Mouse (Mus musculus): ENCODE data around the gene Sult1a1.

The Sult1a1 gene

DNA sequence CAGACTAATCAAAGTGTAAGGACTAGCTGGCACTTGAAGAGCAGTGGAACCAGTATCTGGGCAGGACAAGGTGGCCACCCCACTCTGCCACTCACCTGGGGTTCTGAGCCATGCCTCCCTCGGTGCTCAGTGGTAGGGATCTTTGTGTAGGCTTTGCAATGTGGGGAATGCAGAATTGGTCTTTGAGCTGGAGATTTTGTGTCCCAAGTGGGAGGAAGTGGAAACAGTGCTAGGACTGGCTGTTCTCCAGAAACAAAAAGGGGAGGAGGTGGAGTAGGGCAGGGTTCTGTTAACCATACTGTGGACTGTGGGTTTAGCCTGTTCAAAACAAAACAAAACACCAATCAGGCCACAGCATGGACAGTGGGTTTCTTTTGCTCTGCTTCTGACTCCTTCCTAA, at the start of gene Sult1a1:
TSS of gene Sult1a1 (minus strand) at position 226 of the 400 bp plus-strand sequence.
- no peak for DNase-seq (ENCODE audit: extremely low spot score, low read depth, low spot score)

DNA sequence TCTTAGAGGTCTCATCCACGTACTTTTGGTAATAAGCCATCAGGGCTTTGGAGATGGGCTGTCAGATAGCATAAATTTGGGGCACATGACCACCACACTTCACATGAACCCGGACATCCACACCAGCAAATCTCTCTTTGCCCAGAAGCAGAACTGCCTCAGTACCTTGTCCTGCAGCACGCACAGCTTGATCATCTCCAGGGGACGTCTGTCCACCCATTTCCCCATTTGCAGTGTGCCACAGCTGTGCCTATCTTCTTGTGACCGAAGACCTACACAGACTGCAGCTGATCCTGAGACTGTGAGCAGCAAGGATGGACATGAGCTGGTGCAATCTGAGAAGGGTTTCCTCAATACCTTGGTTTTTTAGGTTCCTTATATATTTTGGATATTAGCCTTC, 49.4 kb upstream of the Sult1a1 start:
- no peak for DNase-seq (ENCODE audit: extremely low spot score, low read depth, low spot score)

DNA sequence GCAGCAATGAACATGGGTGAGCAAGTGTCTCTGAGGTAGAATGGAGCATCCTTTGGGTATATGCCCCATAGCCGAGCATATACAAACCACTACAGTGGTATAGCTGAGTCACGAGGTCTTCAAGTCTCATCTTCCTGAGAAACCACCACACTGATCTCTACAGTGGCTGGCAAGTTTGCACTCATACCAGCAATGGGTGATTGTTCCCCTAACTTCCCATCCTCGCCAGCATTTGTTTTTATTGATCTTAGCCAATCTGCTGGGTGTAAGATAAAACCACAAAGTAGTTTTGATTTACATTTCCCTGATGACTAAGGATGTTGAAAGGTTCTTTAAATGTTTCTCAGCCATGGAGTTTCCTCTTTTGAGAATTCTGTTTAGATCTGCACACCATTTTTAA, 48.8 kb upstream of the Sult1a1 start:
- DNase-seq (ENCODE audit: extremely low spot score, low read depth, low spot score): no peak

DNA sequence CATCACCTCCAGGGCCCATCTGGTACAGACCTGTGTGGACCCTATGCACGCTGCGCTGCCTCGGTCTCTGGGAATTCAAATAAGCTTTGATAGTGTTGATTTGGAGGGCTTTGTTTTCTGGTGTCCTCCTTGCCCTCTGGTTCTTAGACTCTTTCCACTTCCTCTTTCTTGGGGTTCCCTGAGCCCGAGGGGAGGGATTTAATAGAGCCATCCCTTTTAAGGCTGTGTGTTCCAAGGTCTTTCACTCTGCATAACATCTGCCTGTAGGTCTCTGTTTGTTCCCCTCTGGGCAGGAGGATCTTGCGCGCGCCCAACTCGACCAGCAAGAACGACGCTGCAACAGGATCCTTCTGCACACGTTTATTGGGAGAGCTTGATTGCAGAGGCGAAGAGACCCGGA, 45.4 kb upstream of the Sult1a1 start:
- DNase-seq (ENCODE audit: extremely low spot score, low read depth, low spot score): no peak

DNA sequence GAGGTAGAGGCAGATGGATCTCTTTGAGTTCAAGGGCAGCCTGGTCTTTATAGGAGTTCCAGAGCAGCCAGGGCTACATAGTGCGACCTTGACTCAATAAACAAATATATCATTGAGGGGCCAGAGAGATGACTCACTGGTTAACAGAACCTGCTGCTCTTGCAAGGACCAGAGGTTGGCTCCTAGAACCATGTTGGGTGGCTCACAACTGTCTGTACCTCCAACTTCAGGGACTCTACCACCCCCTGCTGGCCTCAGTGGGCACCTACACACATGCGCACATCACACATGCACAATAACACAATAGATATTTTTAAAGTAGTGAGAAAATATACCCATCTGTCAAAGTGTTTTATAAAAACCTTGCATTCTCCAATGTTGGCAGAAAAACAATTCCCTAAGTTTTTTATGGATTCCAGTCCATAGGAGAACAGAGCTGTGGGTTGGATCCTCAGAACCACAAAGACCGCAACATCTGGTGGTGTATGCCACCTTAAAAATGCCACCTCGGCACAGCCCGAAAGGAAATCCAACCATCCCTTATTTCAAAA, 42.6 kb upstream of the Sult1a1 start:
- DNase-seq (ENCODE audit: extremely low spot score, low read depth, low spot score): no peak

DNA sequence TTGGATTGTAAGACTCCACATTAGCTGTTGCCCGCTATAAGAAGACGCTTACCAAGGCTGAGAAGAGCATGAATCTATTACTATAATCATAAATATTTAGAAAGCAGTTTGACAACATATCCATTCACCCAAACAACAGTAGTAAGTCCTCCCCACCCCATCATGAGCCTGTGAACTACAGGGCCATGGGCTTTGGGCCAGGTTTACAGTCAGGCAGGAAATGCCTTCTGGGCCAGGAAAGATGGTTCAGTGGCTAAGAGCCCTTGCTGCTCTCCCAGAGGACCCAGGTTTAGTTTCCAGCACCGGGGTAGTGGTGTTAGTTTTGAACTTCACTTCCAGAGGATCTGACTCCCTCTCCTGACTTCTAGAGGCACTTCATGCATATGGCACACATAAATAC, 41.3 kb upstream of the Sult1a1 start:
- DNase-seq (ENCODE audit: extremely low spot score, low read depth, low spot score): no peak

DNA sequence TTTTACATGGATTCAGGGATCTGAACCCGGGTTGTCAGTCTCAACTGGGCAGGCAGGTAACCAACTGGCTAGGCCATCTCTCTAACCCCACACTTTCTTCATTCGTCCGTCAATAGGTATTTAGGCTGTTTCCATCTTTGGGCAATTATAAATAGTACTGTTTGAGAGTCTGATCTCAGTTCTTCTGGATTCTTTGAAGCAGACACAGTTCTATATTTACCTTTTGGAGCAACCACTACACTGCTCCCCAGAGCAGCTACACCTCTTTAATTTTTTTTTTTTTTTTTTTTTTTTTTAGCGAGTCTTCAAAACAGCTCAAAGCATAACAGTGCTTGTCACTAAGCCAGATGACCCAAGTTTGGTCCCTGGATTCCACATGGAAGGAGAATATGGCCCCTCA, 39.4 kb upstream of the Sult1a1 start:
- no peak for DNase-seq (ENCODE audit: extremely low spot score, low read depth, low spot score)

DNA sequence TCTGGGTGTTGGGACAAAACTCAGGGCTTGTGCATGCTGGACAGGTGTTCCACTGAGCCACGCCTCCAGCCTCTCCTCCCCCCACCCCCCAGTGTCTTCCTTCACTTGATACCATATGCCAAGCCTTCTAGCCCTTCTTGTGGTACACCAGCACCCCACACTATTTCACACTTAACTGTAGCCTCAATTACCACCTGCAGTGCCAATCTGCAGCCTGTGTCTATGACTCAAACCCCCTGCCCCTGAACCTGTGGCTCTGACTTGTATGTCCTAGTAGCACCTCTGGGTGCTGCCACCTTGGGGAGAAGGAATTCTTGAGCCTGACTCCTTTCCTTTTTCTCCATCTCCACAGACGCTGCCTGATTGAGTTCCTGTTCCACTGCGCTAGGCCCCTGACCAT, 35.7 kb upstream of the Sult1a1 start:
- DNase-seq (ENCODE audit: extremely low spot score, low read depth, low spot score): no peak

DNA sequence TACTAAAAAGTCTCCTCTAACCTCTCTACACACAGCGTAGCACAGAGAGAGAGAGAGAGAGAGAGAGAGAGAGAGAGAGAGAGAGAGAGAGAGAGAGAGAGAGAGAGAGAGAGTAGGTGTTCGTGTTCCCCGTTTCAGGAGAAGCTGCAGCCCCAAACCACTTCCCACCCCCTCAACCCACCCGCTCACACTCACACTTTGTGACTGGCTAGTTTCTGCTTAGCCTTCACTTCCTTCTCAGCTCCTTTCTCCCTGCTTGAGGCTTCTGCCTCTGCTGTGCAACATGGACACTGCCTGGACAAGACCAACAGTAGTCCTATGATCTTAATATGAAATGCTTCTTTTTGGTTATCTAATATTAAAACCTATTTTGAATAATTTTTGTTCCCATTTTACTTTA, 34.0 kb upstream of the Sult1a1 start:
- DNase-seq (ENCODE audit: extremely low spot score, low read depth, low spot score): no peak

DNA sequence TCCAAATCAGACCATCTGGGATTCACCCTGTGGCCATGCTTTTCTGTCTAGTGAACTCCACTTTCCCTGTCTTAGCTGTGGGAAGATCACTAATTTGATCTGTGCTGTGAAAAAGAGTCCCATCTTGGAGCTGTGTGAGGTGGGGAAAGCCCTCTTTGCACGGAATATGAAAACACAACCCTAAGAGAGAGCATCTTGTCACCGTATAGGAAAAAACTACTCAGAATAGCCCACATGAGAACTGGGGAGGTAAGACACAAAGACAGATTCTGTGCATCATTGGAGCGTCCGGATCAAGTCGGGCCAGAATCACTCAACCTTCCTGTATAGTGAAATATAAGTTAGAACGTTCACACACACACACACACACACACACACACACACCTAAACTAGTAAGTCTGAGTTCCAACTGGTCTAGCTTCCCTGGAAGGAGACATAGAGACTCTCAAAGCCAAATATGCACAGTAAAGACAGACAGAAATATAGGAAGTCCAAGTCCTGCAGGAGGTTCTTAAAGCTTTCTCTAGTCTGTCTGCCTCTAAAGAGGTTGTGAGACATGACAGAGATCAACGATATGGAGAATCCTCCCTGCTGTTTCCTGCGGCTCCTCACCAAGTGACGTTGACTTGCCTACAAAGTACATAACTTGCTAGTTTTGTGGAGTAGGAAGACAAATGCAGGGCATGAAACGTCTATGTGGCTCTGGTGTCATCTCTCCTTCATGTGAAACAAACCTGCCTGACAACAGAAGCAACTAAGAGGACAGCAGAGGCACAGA, 32.1 kb upstream of the Sult1a1 start:
- no peak for DNase-seq (ENCODE audit: extremely low spot score, low read depth, low spot score)

DNA sequence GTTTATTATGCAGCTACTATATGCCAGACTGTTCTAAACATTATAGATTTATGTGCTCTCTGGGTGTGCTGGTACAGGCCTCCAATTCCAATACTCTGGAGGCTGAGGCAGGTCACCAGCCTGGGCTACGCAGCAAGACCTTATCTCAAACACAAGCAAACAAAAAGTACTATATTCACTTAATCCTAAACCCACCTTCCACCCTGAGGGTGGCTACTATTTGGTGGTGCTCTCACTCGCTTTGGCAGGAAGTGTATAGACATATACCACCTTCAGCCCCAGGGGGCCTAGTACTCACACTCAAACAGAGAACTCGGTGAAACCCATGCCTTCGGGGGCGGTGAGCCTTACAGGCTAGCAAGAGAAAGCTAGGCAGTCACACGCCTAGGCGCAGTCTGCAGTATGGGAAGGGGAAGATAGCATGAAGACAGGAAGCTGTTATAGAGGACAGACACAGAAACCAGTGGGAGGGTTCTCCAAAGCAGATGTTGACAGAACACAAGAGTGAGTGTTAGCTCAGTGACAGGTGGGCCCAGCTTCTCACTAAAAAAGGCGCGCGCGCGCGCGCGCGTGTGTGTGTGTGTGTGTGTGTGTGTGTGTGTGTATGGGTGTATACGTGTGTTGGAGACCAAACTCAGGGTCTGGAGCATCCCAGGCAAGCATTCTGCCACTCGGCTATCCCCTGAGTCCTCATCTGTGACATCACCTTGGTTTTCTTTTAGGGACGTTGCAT, 31.4 kb upstream of the Sult1a1 start, which contains the start of gene Coro1a:
TSS of gene Coro1a (minus strand) at position 346 of the 733 bp plus-strand sequence.
- no peak for DNase-seq (ENCODE audit: extremely low spot score, low read depth, low spot score)

DNA sequence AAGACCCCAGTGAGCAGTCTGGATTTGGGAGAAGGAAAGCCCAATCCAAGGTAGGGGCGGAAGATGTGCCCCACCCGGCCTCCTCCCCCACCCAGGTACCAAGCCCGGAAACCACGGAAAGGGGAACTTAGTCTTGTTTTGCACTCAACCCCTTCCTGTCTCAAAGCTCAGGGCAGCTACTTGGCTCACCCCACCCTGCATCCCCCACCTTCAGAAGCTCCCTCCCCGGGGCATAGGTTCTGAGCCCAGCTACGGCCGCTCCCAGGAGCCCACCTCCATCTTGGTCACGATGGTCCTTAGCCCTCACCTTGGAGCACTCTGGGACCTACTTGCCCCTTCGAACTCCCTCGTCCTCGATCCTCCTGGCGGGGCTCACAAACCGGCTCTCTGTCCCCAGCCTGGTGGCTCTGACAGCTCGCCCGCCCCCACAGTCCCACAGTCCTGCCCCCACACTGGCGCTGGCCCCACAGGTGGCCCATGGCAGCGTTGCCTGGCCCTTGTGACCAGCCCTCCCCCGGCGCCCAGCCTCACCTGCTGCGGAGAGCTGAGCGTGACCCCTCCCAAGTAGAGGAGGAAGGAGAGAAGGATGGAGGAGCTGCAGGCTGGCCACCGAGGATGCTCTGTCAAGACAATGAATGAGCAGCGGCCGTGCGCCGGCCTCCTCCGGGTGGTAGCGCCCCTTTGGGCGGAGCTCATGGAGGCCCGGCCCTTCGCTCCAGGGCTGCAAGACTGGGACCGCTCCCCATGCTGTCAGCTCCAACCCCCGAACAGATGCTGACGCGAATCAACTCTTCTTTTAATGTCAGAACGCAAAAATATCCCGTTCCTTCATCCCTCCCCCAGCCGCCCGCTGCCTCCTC, 28.1 kb upstream of the Sult1a1 start:
- DNase-seq (ENCODE audit: extremely low spot score, low read depth, low spot score): no peak

DNA sequence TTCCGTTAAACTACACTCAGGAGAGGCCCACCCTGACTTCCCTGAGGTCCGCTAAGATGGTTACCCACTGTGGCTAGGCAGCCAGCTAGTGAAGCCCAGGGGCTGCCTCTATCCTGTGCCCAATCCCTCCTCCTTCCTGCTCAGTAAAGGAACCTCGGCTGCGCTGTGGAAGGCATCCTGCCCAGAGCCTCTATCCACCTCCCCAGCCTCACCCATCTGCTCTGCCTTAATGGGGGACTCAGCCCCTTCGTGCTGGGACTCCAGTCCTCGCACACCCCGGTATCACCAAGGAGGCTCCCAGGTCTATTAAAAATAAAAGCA, 27.5 kb upstream of the Sult1a1 start:
- no peak for DNase-seq (ENCODE audit: extremely low spot score, low read depth, low spot score)

DNA sequence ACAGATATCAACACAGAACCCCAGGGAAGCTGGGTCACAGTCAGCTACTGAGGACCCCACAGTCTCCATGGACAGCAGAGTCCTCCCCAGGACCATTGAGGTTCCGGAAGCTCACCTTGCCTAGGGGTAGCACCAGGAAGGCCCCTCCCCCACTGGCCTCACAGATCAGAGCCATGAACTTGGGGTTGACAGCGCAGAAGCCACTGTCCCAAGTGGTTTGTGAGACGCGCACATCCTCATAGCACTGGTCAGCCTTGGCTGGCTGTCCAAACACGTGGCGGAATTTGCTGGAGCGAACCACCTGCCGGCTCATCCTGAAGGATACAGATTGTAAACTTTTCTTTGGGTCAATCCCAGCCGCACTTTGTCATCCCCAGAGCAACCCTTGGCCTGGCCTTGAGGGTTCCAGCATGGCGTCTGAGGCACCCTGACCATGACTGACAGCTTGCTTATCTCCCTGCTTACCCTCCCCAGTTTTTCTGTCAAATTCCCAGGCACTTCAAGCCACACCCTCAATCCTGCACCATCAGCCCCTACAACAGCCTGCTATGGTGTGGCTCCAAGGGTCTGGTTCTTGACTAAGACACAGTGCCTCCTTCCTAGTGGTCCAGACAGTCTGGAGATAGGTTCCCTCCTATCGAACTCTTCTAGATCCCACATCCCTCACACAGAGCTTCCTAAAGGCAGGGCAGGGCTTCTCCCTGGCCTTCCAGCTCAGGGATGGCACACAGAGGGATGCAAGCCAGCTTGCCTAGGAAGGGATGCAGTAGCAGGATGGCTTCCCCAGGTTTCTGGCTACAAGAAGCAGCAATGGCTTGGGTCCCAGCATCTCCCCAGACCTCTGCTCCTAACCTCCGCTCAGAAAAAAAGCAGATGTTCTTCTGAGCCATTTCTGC, 26.9 kb upstream of the Sult1a1 start:
- DNase-seq (ENCODE audit: extremely low spot score, low read depth, low spot score): no peak

DNA sequence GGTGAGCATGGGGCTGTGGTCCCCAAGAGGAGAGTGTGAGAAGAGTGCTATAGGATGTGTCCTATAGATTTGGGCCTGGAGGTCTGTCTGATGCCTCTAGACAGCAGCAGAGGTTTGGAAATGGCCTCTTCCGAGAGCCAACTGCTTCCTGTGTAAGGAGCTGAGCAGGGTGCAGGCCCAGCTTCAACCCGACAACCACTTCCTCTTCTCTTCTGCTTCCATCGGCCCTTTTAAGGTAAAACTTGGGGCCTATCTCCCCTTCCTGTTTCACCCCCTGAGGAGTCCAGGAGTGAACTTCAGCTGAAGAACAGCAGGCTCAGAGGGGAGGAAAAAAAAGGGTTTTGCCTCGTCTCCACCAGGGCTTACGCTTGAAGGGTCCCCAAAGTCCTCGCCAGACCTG, 26.1 kb upstream of the Sult1a1 start:
- no peak for DNase-seq (ENCODE audit: extremely low spot score, low read depth, low spot score)

DNA sequence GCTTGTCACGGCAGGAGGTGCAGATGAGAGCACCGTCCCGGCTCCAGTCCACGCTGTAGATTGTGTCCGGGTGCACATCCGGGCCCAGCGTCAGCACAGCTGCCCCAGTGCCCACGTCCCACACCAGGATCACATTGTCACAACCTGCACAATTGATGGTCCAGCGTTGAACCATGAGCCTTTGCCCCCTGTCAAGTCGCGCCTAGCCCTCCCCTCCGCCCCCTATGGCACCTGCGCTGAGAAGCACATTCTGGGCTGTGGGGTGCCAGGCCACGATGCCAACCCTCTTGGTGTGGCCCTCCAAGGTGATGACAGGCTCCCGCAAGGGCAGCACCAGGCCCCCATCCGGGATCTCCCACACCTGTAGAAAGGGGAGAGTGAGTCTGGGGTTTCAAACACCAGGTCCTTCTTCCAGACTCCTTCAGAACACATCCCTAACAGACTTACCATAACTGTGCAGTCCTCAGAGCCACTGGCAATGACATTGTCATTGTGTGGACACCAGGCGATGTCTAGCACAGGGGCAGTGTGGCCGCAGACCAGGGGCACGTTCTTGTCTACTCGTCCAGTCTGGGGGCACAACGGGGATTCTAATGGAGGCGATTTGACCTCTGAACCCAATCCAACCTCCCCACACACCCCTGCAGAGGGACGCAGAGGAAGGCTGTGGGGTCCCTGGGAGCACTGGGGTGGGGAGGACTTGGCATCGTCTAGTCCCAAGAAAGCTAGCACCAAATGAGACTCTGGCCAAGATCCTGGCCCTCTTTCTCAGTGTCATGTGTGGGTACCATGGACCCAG, 25.5 kb upstream of the Sult1a1 start:
- no peak for DNase-seq (ENCODE audit: extremely low spot score, low read depth, low spot score)

DNA sequence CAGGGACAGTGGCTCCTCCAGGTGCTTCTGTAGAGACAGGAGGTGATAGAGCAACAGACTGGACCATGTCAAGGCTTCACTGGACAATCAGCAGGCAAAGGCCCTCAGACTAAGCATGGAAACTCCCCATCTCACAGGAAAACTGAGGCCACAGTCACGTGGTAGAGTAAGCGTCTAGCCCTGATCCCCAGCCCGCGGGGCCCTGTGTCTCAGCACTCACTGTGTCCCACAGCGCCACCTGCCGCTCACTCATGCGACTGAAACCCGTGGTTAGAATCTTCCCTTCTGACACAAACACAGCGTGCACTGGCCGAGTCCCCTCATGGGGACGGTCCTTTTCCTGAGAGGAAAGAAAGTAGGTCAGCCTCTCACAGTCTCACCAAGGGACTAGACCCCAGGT, 24.8 kb upstream of the Sult1a1 start:
- DNase-seq (ENCODE audit: extremely low spot score, low read depth, low spot score): peak; percentile 54

DNA sequence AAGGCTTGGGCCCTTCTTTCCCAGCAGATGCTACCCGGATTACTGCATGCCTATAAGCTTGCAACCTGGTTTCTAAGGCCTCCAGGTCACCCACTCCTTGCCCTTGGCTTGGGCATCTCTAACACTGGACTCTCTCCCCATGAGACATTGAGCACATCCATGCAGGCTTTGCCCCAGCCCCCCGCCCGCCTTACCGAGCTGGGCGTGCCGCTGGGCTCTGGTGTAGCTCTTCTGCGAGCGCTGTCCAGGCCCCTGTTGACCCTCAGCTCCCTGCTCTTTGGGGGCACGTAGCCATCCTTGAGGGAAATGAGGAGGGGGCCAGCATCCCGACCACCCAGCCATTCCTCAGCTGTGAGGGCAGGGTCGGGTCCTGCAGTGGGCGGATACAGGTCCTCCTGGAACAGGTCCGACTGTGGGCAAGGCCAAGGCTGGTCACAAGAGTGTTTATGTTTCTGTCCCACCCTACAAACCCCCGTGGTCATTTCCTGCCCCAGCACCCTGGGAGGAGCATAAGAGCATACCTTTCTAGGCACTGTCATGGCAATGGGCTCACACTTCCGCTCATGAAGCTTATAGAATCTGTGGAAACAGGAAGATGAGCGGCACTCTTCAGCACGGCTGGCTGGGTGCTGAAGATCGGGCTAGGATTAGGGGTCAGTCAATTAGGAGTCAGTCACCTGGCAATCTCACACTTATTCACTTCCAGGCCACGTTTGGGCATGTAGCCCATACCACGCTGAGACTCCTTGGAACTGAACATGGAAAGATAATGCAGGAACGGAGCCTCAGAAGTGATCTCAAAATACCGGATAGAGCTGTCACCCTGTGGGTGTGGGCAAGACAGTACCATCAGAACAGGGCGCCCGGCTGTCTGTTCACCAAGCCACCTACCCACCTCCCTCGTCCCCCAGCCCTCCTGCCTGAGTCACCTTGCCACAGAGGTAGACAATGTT, 24.1 kb upstream of the Sult1a1 start:
- no peak for DNase-seq (ENCODE audit: extremely low spot score, low read depth, low spot score)
